Mouse (Mus musculus) thymus, postnatal 0 days (tissue): ENCODE measurements around the gene Twistnb. TPM values are rescaled to one million over a fixed set of nuclear protein-coding genes. Genes with fewer than 3 reads are reported as not detected.

Experiments used
- polyA plus RNA-seq: library from polyadenylated mRNA; unstranded; fragments of >200 nt; fragmentation: Nextera tagmentation; extraction: Ambion mirVana; gene quantifications from 2 replicates; pipeline ENCODE4 v1.2.1, GENCODE M21; 2015

Twistnb gene
- polyA plus RNA-seq, 1 experiment from 2014 or later = 105 TPM

Other genes starting within 250 kb of the Twistnb start
- 0.36 and 0.46 TPM in 2 replicates for gene Efcab10, start 34.8 kb upstream of the Twistnb start, polyA plus RNA-seq